Mouse (Mus musculus): ENCODE results near the gene Stag3.

DNA sequence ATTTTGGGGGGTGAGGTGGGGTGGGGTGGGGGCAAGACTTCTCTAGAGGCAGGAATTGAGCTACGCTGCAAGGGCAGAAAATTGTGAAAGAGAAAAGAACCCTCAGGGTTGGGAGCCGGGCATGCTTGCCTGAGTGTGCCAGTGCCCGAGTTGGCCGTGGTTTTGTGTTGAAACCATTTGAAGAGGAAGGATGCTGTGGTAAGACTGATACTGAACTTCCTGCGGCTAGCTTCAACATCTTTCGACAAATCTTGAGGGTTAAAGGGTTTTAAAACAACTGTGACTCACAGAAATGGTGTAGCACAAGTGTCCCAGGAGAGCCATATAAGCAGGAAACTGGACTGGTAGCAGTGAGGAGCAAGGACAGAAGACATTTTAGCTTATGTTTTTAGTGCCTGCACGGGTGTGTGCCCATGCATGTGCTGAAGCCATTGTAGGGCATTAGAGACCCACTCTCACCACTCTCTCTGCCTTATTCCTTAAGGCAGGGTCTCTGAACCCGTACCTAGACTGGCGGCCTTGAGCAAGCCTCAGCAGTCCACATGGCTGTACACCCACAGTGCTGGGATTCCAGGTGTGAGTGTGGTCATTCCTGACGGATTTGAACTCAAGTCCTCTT is 23.0 kb upstream of the Stag3 start:
- TF ChIP-seq ZKSCAN1 (IDR thresholded peaks at IDR 0.05; ENCODE audit: low read depth, low read length) (no peak), TAL1 (IDR thresholded peaks at IDR 0.05; ENCODE audit: low read length) (no peak; the same call in 1 of the 2 replicates)
